ENCODE assay signal across 20 mouse cellular contexts in genomic region chr2:51588895-51589294, GRCm38 (mm10). TPM values are rescaled to one million over a fixed set of nuclear protein-coding genes. Genes with fewer than 3 reads are reported as not detected.
A peak's percentile ranks its signal among the peaks of the same experiment; 100 is the strongest.
DNase-seq lines count a peak whose midpoint lies in the region; ATAC-seq lines count a peak whose summit lies in the region.
"Had no signal": no experiment of that assay in that cellular context is flagged by ENCODE, and none has a peak within 500 bp of the region (broad histone marks: within the 10 kb centered on the region; RNA-seq: fewer than 3 reads in every experiment).

No protein-coding gene starts in this region.

- no peaks in the 10 kb centered on the region for H3K9me3 ChIP-seq in heart, embryonic 12.5 days (replicated peaks)
- H3K9me3 ChIP-seq: limb, embryonic 15.5 days; neural tube, embryonic 12.5 days had no signal

- no peak overlapping the region for H3K9ac ChIP-seq in heart, embryonic 12.5 days
- H3K9ac ChIP-seq: limb, embryonic 15.5 days; neural tube, embryonic 12.5 days had no signal

- no peak overlapping the region for H3K27ac ChIP-seq in heart, embryonic 12.5 days (ENCODE audit: poor library complexity, severe bottlenecking)
- H3K27ac ChIP-seq: limb, embryonic 15.5 days; neural tube, embryonic 12.5 days had no signal

- 58% methylated on average over 6 of the region's 6 CpGs for WGBS in heart, embryonic 12.5 days
- WGBS in large intestine, adult 2 months: 56% methylated on average over 6 of the region's 6 CpGs

- H3K4me1 ChIP-seq in heart, embryonic 12.5 days (replicated peaks): peaks cover 4% of the 10 kb centered on the region; the same call in 1 of the 2 replicates
- H3K4me1 ChIP-seq: limb, embryonic 15.5 days had no signal

- peak; percentile 73 for DNase-seq in heart, adult 11 months
- peak; percentile 8 for DNase-seq in kidney, postnatal 10 days
- no peak for DNase-seq in kidney, adult 18-20 months
- peak; percentile 10 for DNase-seq in lung, postnatal 36 days
- DNase-seq in lung, postnatal 25 days (ENCODE audit: low spot score): no peak
- peak; percentile 39 for DNase-seq in large intestine, adult 2 months (ENCODE audit: low read depth, low spot score)
- DNase-seq: adrenal gland, adult 2 months; B cell, adult 2 months; cerebellum, adult 18-20 months had no signal

- no peaks in the 10 kb centered on the region for H3K27me3 ChIP-seq in heart, embryonic 12.5 days (replicated peaks)
- H3K27me3 ChIP-seq: limb, embryonic 15.5 days; neural tube, embryonic 12.5 days had no signal

- no peak overlapping the region for H3K4me2 ChIP-seq in heart, embryonic 12.5 days
- H3K4me2 ChIP-seq: limb, embryonic 15.5 days; neural tube, embryonic 12.5 days had no signal

- H3K4me3 ChIP-seq in heart, embryonic 12.5 days: no peak overlapping the region
- H3K4me3 ChIP-seq: limb, embryonic 15.5 days; neural tube, embryonic 12.5 days had no signal

- no peak for ATAC-seq in heart, embryonic 12.5 days (ENCODE audit: insufficient number of reproducible peaks, low FRiP score)
- no peak for ATAC-seq in erythroblast, adult 5-6 weeks (replicated peaks; ENCODE audit: low FRiP score, poor library complexity, severe bottlenecking)

- H3K36me3 ChIP-seq in heart, embryonic 12.5 days: no peaks in the 10 kb centered on the region
- H3K36me3 ChIP-seq: limb, embryonic 15.5 days; neural tube, embryonic 12.5 days had no signal

RNA-seq across cellular contexts. Expression of gene Tas2r134, which starts 38.4 kb away (rescaled TPM):
- polyA plus RNA-seq in heart, embryonic 12.5 days (2016; fragmentation: Nextera tagmentation; extraction: Ambion mirVana): not detected in 2 replicates
- polyA plus RNA-seq in large intestine, adult 2 months (2012; rRNA removed): not detected in 2 replicates
- not detected in 2 replicates for total RNA-seq in erythroblast, adult 5-6 weeks (2015; ENCODE audit: low replicate concordance)
- total RNA-seq in erythroblast, adult 5-6 weeks (2017; ENCODE audit: low replicate concordance): not detected in 2 replicates
- total RNA-seq: adrenal gland, adult 2 months; heart, adult 8-10 months; heart, postnatal 25 days; left cerebral cortex, postnatal 14 days; megakaryocyte progenitor cell, adult 5-6 weeks had no signal
- polyA plus RNA-seq: adrenal gland, adult 2 months; embryonic facial prominence, embryonic 14.5 days; forebrain, embryonic 11.5 days; limb, embryonic 15.5 days; neural tube, embryonic 12.5 days; thymus, postnatal 0 days had no signal

Comparison
In these comparisons a context has a peak if more than half of its experiments do, and no peak if none do; other contexts are left out.
1. DNase-seq: peak in heart, adult 11 months (single experiment), kidney, postnatal 10 days (single experiment), lung, postnatal 36 days (single experiment) and large intestine, adult 2 months (single experiment); none in kidney, adult 18-20 months (single experiment) and lung, postnatal 25 days (single experiment).